Mouse (Mus musculus) liver, adult 2 months (tissue): ENCODE data around the gene Thbs1. TPM values are rescaled to one million over a fixed set of nuclear protein-coding genes. Genes with fewer than 3 reads are reported as not detected.

ENCODE experiments used
- DNase-seq: peaks from one replicate; pipeline ENCODE4 v3.0.0-alpha.2; 2011; ENCODE audit warnings: low read depth, low spot score; ENCODE audit errors: extremely low read depth
- H3K27ac ChIP-seq: fragments of 200-500 bp; replicated peaks from 2 replicates; pipeline ENCODE4 v1.5.1; 2012; ENCODE audit warnings: low read depth, mild to moderate bottlenecking, control low read depth, inconsistent platforms, low read length; ENCODE audit not compliant: insufficient read depth
- H3K27me3 ChIP-seq: fragments of 200-500 bp; 2 replicates; pipeline ENCODE4 v1.6.1; 2012; ENCODE audit warnings: mild to moderate bottlenecking, moderate library complexity, low read length, inconsistent platforms; ENCODE audit not compliant: control insufficient read depth, insufficient read depth
- H3K36me3 ChIP-seq: fragments of 200-500 bp; 2 replicates; pipeline ENCODE4 v1.6.1; 2012; ENCODE audit warnings: low read length, inconsistent platforms; ENCODE audit not compliant: control insufficient read depth, insufficient read depth
- H3K4me1 ChIP-seq: fragments of 200-500 bp; 2 replicates; pipeline ENCODE4 v1.6.1; 2011; ENCODE audit warnings: low read length; ENCODE audit not compliant: control insufficient read depth, insufficient read depth
- H3K4me3 ChIP-seq: fragments of 200-500 bp; 2 replicates; pipeline ENCODE4 v1.5.1; 2011; ENCODE audit warnings: low read depth, mild to moderate bottlenecking, control low read depth, low read length, moderate library complexity; ENCODE audit not compliant: insufficient read depth
- H3K79me2 ChIP-seq: fragments of 200-500 bp; 2 replicates; pipeline ENCODE4 v1.6.1; 2012; ENCODE audit warnings: inconsistent platforms, mild to moderate bottlenecking, low read length, moderate library complexity; ENCODE audit not compliant: control insufficient read depth, insufficient read depth
- H3K9ac ChIP-seq: fragments of 200-500 bp; 2 replicates; pipeline ENCODE4 v1.6.1; 2012; ENCODE audit warnings: low read depth, mild to moderate bottlenecking, control low read depth, inconsistent platforms, low read length
- CTCF ChIP-seq: fragments of 200-500 bp; IDR thresholded peaks from 2 replicates; pipeline ENCODE4 v1.5.1; 2011; ENCODE audit warnings: low read depth, low read length, control low read depth
- POLR2A ChIP-seq: fragments of 200-500 bp; IDR thresholded peaks from 2 replicates; pipeline ENCODE4 v1.6.1; 2011; ENCODE audit warnings: low read length, control low read depth; ENCODE audit not compliant: insufficient read depth; ENCODE audit errors: extremely low read depth
- WGBS: fragments of 180-500 bp; shearing (Covaris S2); methylation state at CpG from one replicate; pipeline ENCODE4 v1.1.7; 2018; 5-methylcytosine and 5-hydroxymethylcytosine counted together
- polyA plus RNA-seq: library from polyadenylated mRNA; depleted of rRNA; stranded (reverse); fragments of >200 nt; gene quantifications from 2 replicates; pipeline ENCODE4 v1.2.3, GENCODE M21; 2012; rRNA removed
- total RNA-seq: library from RNA; depleted of rRNA; stranded (reverse); fragments of >200 nt; gene quantifications from 2 replicates; pipeline ENCODE4 v1.2.3, GENCODE M21; 2014; rRNA removed

The Thbs1 gene
- total RNA-seq (0.55 and 0.81 TPM in 2 replicates), polyA plus RNA-seq (0.12 and 0.37 TPM in 2 replicates)

DNA sequence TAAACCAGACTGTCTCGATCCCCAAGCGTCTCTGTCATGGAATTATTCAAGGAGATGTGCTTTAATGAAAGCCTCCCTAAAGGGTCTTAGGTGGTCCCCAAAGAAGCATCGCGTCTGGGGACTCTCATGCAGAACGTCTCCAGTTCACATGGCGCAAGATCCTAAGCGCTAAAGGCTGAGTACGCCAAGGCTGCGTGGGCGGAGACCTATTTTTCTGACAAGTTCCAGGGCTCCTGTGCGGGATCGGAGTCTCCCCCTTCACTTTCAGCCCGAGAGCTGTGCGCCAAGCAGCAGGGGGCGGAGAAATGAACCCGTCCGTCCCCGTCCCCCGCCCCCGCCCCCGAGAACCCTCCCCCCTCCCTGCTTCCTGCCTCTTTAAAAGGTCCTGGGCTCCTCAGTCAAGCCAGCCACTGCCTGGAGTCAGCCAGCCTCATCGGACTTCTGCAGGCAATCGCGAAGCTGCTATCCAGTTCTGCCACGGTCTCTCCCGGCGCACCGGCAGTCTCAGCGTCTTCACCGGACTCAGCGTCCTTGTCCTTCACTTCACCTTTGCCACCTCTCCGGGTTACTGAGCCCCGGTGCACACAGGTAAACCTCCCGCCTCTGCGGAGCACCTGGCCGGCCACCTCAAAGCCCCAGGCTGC is at the start of gene Thbs1:
TSS of gene Thbs1 (plus strand) at position 389 of the 644 bp plus-strand sequence.
- Histone ChIP-seq H3K9ac (peak within 1 kb of the TSS; percentile 36), H3K36me3 (no peaks in the 10 kb centered on the region), H3K4me3 (peak within 1 kb of the TSS; percentile 50), H3K79me2 (no peaks in the 10 kb centered on the region), H3K4me1 (peaks cover 2% of the 10 kb centered on the region; the same call in 1 of the 2 replicates), H3K27ac (no peak within 1 kb of the TSS), H3K27me3 (no peaks in the 10 kb centered on the region)
- TF ChIP-seq CTCF (no peak), POLR2A (0 out of 2 replicates have a peak, but pooled peaks have one; percentile 23)
- WGBS = under 1% methylated on average over 36 of the region's 36 CpGs
- peak; percentile 34 for DNase-seq

DNA sequence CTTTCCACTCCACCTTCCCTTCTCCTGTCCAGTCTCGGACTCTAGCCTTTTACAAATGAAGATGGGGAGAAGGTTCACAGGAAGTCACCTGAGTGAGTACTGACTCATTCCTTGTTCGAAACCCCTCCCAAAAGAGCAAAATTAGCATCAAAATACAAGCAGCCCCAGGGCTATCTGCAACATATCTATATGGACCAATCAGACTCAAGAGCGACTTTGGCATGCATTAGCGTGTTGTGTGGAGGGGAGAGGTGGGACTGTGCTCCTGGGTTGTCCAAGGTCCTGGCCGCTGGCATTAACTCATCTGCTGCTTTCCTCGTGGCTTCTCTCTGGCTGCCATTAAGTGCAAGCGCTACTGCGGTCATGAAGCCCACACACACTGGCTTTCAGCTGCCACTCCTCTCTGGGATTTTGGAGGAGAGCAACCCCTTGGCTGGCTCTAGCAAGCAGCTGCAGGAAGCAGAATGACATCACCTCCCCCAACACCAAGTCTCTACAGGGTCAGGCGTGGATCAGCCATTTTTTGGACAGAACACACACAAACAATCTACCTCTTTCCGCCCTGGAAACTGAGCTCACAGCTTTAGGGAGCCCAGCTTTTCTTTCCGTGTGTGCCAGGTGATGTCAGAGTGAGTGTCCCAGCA is 47.4 kb upstream of the Thbs1 start:
- Histone ChIP-seq H3K4me1 (no peaks in the 10 kb centered on the region), H3K79me2 (no peaks in the 10 kb centered on the region), H3K9ac (no peak overlapping the region), H3K4me3 (no peak overlapping the region), H3K27me3 (no peaks in the 10 kb centered on the region), H3K36me3 (no peaks in the 10 kb centered on the region), H3K27ac (no peak overlapping the region)
- no peak for DNase-seq
- TF ChIP-seq POLR2A = no peak
- no peak for TF ChIP-seq CTCF
- WGBS = 88% methylated on average over 11 of the region's 11 CpGs

DNA sequence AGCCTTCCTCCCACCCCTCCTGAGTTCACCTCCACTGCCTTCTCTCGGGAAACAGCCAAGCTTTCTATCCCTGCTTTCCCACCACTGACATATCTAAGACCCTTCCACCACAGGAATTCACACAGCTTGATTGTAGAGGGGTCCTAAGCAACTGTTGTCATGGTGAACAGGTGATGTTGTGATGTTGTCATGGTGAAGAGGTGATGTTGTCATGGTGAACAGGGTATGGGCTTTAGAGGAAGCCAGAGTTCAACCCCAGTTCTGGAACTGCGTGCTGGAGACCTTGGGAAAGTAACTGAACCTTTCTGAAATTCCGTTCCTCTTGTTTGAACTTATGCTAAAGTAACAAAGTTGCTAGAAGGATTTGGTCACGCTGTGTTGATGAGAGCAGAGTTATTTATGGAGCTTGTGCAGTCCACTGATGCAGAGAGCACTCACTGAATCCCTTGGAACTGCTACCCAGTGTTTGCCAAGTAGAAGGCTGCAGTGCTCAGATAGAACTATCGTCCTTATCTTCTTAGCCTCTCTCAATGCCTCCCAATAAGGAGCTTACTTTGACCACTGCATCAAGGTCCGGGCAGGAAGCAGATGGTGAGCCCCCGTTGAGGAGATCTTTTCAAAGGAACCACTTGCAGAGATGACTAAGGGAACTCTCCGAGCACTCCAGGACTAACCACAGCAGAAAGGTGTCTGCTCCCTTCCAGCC is 45.5 kb upstream of the Thbs1 start:
- Histone ChIP-seq H3K27ac (no peak overlapping the region), H3K36me3 (no peaks in the 10 kb centered on the region), H3K4me1 (no peaks in the 10 kb centered on the region), H3K9ac (no peak overlapping the region), H3K27me3 (no peaks in the 10 kb centered on the region), H3K4me3 (no peak overlapping the region), H3K79me2 (no peaks in the 10 kb centered on the region)
- DNase-seq = no peak
- TF ChIP-seq CTCF (no peak), POLR2A (no peak)
- WGBS = 64% methylated on average over 8 of the region's 8 CpGs

DNA sequence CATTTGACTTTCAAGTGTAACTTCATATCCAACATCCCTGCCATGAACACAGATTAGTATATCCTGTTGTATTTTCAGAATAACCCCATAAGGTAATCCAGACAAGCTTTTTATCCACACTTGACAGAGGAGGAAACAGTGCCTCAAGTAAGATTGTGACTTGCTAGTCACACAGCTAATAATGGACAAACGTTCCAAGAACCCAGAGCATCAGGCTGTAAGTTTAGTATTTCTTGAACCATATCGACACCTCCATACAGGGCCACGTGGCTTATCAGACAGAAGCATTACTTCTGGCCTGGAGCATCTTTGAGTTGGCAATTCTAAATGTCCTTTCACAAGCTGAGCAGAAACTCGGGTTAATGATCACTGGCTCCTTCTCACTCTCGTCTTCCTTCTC is 41.7 kb upstream of the Thbs1 start:
- Histone ChIP-seq H3K4me3 (no peak overlapping the region), H3K27ac (no peak overlapping the region), H3K27me3 (no peaks in the 10 kb centered on the region), H3K36me3 (no peaks in the 10 kb centered on the region), H3K79me2 (no peaks in the 10 kb centered on the region), H3K9ac (no peak overlapping the region), H3K4me1 (no peaks in the 10 kb centered on the region)
- DNase-seq = no peak
- WGBS = 79% methylated on average over 5 of the region's 5 CpGs
- TF ChIP-seq CTCF = no peak
- no peak for TF ChIP-seq POLR2A

DNA sequence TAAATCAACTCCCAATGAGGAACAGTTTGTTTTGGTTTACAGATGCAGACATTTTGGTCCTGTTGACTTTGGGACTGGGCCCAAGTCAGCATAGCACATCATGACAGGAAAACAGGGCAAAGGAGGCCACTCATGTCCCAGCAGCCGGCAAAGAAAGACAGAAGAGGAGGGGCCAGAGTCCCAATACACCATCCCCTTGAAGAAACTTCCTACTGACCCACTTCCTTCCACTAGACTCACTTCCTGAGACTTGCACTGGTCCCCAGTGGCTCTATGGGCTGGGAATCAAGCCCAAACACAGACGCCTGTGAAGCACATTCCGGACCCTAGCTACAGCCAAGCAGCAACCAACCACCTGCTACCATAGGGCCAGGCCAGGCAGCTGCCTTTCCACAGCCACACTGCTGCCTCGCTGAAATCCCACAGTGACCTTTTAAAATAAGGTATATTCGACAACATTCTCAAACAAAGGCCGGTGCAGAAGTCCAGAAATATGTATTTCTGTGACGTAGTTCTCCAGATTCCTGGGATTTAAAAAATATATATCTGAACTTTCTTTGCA is 38.8 kb upstream of the Thbs1 start:
- Histone ChIP-seq H3K4me1 (no peaks in the 10 kb centered on the region), H3K27ac (no peak overlapping the region), H3K27me3 (no peaks in the 10 kb centered on the region), H3K36me3 (no peaks in the 10 kb centered on the region), H3K9ac (no peak overlapping the region), H3K4me3 (no peak overlapping the region), H3K79me2 (no peaks in the 10 kb centered on the region)
- TF ChIP-seq CTCF (no peak), POLR2A (no peak)
- no peak for DNase-seq
- 80% methylated on average over 7 of the region's 7 CpGs for WGBS
